Mouse (Mus musculus) myocyte (in vitro differentiated cells): ENCODE measurements around the gene Htr2c.

ENCODE experiments used
- E2F4 ChIP-seq: IDR thresholded peaks from one replicate; pipeline ENCODE4 v1.6.1; 2011; ENCODE audit warnings: mild to moderate bottlenecking, control low read depth, moderate library complexity; ENCODE audit not compliant: insufficient read depth
- MAX ChIP-seq: IDR thresholded peaks from one replicate; pipeline ENCODE4 v1.6.1; 2011; ENCODE audit warnings: low read depth, mild to moderate bottlenecking, control low read depth
- MYOD1 ChIP-seq, 3 experiments: IDR thresholded peaks; one replicate each; pipeline ENCODE4 v1.6.1; 2011; ENCODE audit warnings: control low read depth in 2 of 3, low read depth in 2 of 3, mild to moderate bottlenecking in 2 of 3, moderate library complexity in 1 of 3; ENCODE audit not compliant: insufficient read length in 2 of 3, control insufficient read depth in 1 of 3
- MYOG ChIP-seq, 3 experiments: IDR thresholded peaks; one replicate each; pipeline ENCODE4 v1.6.1; 2011; ENCODE audit warnings: control low read depth in 2 of 3, low read depth in 2 of 3, mild to moderate bottlenecking in 2 of 3; ENCODE audit not compliant: insufficient read length in 2 of 3, control insufficient read depth in 1 of 3, insufficient read depth in 1 of 3
- POLR2A ChIP-seq: IDR thresholded peaks from one replicate; pipeline ENCODE4 v1.6.1; 2011; ENCODE audit warnings: low read depth, mild to moderate bottlenecking, control low read depth, moderate library complexity; ENCODE audit not compliant: insufficient read length
- POLR2AphosphoS2 ChIP-seq: IDR thresholded peaks from one replicate; pipeline ENCODE4 v1.6.1; 2011; ENCODE audit warnings: low read depth, control low read depth; ENCODE audit not compliant: insufficient read length
- REST ChIP-seq: IDR thresholded peaks from one replicate; pipeline ENCODE4 v1.6.1; 2011; ENCODE audit warnings: mild to moderate bottlenecking, control low read depth, moderate library complexity; ENCODE audit not compliant: insufficient read depth, insufficient read length
- TCF12 ChIP-seq: IDR thresholded peaks from one replicate; pipeline ENCODE4 v1.6.1; 2011; ENCODE audit warnings: mild to moderate bottlenecking, control low read depth; ENCODE audit not compliant: poor library complexity, insufficient read depth, severe bottlenecking
- TCF3 ChIP-seq: IDR thresholded peaks from one replicate; pipeline ENCODE4 v1.6.1; 2011; ENCODE audit warnings: low read depth, control low read depth; ENCODE audit not compliant: insufficient read length
- USF1 ChIP-seq: IDR thresholded peaks from one replicate; pipeline ENCODE4 v1.6.1; 2011; ENCODE audit warnings: low read depth, mild to moderate bottlenecking, control low read depth, moderate library complexity

DNA sequence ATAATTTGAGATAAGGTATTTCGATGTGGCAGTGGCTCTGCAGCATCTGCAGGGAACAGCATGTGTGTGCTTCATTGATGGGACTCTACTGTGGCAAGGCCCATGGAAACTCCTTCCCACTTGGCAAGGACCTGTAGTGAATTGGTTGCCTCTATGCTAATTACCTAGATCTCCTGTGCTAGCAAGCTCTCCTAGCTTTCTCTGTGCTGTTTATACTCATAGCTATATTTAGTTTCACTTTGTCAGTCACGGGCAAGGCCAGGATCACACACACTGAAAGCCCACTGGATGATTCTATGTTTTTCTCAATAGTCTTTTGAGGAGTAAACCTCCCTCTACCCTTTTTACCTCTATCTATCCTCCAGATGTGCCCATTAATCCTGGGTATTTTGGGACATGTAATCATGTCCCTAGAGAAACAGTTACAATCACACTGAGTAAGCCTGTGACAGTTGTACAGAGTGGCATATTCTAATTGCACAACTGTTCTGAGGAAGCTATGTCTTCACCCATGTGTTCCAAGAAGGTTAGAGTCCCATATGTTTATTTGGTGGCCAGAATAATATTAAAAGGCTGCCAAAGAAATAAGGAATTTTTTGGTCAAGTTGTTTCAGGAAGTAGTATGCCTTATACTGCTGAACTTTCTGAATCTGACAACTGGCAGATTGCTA, 16.0 kb upstream of the Htr2c start:
- TF ChIP-seq TCF12 (no peak), E2F4 (no peak), USF1 (no peak), POLR2A (no peak), TCF3 (no peak), REST (no peak), POLR2AphosphoS2 (no peak), MYOD1 (IDR thresholded peaks at IDR 0.05; ENCODE audit: control insufficient read depth in 1 of 3, insufficient read length in 2 of 3, low read depth in 2 of 3) (no peak), MYOG (IDR thresholded peaks at IDR 0.05; ENCODE audit: control insufficient read depth in 1 of 3, insufficient read depth in 1 of 3, insufficient read length in 2 of 3, low read depth in 2 of 3) (no peak), MAX (no peak)
